Mouse (Mus musculus) liver, postnatal 0 days (tissue): ENCODE measurements around the gene Zc3h12c. TPM values are rescaled to one million over a fixed set of nuclear protein-coding genes. Genes with fewer than 3 reads are reported as not detected.

ENCODE experiments used
- ATAC-seq: fragments of 200-750 bp; cut with Nextera tagmentation; 2 replicates; pipeline ENCODE4 v1.8.0; 2017; ENCODE audit warnings: mild to moderate bottlenecking, moderate library complexity
- DNase-seq: peaks from one replicate; pipeline ENCODE4 v3.0.0-alpha.2; 2016
- H3K27ac ChIP-seq: fragments of 300-500 bp; sonication (generic); 2 replicates; pipeline ENCODE4 v1.5.1; 2014; ENCODE audit warnings: antibody characterized with exemption, moderate library complexity, mild to moderate bottlenecking, low read depth
- H3K27me3 ChIP-seq: fragments of 300-500 bp; sonication (generic); 2 replicates; pipeline ENCODE4 v1.6.1; 2014; ENCODE audit warnings: low read length, control low read depth, mixed read lengths; ENCODE audit not compliant: insufficient read depth
- H3K36me3 ChIP-seq: fragments of 300-500 bp; sonication (generic); replicated peaks from 2 replicates; pipeline ENCODE4 v1.6.1; 2014; ENCODE audit warnings: mild to moderate bottlenecking, control low read depth, low read length, moderate library complexity, mixed read lengths; ENCODE audit not compliant: insufficient read depth
- H3K4me1 ChIP-seq: fragments of 300-500 bp; sonication (generic); 2 replicates; pipeline ENCODE4 v1.6.1; 2014; ENCODE audit warnings: antibody characterized with exemption, mild to moderate bottlenecking, control low read depth; ENCODE audit not compliant: insufficient read depth
- H3K4me2 ChIP-seq: fragments of 300-500 bp; sonication (generic); 2 replicates; pipeline ENCODE4 v1.6.1; 2014; ENCODE audit warnings: low read depth, mild to moderate bottlenecking, low read length, moderate library complexity, mixed read lengths
- H3K4me3 ChIP-seq: fragments of 300-500 bp; sonication (generic); 2 replicates; pipeline ENCODE4 v1.5.1; 2014; ENCODE audit warnings: low read depth, low read length
- H3K9ac ChIP-seq: fragments of 300-500 bp; sonication (generic); replicated peaks from 2 replicates; pipeline ENCODE4 v1.6.1; 2014; ENCODE audit warnings: mild to moderate bottlenecking, moderate library complexity
- H3K9me3 ChIP-seq: fragments of 300-500 bp; sonication (generic); 2 replicates; pipeline ENCODE4 v1.6.1; 2016; ENCODE audit warnings: mild to moderate bottlenecking, control low read depth, low read length, mixed read lengths
- CTCF ChIP-seq: sonication (generic); IDR thresholded peaks from 2 replicates; pipeline ENCODE4 v1.5.1; 2016; ENCODE audit warnings: antibody characterized with exemption, low read depth
- EP300 ChIP-seq: IDR thresholded peaks from 2 replicates; pipeline ENCODE4 v1.6.1; 2016; ENCODE audit warnings: antibody characterized with exemption, low read depth, mild to moderate bottlenecking
- WGBS: fragments of 180-500 bp; shearing (Covaris S2); extraction: QIAGEN DNeasy Blood & Tissue Kit; methylation state at CpG from one replicate; pipeline ENCODE4 v1.1.7; 2014; ENCODE audit not compliant: insufficient replicate concordance; 5-methylcytosine and 5-hydroxymethylcytosine counted together
- polyA plus RNA-seq: library from polyadenylated mRNA; unstranded; fragments of >200 nt; fragmentation: Nextera tagmentation; extraction: Ambion mirVana; gene quantifications from 2 replicates; pipeline ENCODE4 v1.2.1, GENCODE M21; 2015

Gene Zc3h12c
- polyA plus RNA-seq, 1 experiment from 2014 or later: 0.72 TPM

DNA sequence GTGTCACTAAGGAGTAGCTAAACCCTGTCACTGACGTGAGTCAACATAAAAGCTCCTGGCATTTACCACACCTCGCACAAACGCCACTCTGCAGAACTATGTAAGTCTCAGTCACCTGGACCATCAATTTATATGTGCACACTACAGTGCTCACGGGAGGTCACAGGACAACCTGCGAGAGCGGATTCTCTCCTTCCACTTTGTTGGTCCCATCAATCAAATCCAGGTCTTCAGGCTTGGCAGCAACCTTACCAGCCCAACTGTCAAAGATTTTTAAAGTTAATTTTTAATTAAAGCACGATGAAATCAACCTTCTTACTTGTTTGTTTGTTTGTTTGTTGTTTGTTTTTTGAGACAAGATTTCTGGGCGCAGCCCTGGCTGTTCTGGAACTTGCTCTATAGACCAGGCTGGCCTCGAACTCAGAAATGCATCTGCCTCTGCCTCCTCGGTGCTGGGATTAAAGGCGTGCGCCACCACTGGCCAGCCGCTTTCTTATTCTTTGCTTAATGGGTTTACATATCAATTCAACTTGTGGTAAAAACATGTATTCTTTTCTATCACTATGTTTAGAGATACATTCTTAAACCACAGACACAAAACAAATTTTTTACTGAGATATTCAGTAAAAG, 3.2 kb downstream of the Zc3h12c start:
- no peaks in the 10 kb centered on the region; the same call in 1 of the 2 replicates for H3K36me3 ChIP-seq
- peak overlapping the region; percentile 33 for H3K4me2 ChIP-seq
- no peak for DNase-seq
- H3K27me3 ChIP-seq: peaks cover 9% of the 10 kb centered on the region; the same call in 1 of the 2 replicates
- H3K4me1 ChIP-seq: peaks cover 13% of the 10 kb centered on the region
- H3K9ac ChIP-seq: no peak overlapping the region
- no peaks in the 10 kb centered on the region for H3K9me3 ChIP-seq
- TF ChIP-seq CTCF (no peak), EP300 (no peak)
- H3K27ac ChIP-seq: no peak overlapping the region
- ATAC-seq: no peak
- 72% methylated on average over 13 of the region's 13 CpGs for WGBS
- no peak overlapping the region for H3K4me3 ChIP-seq

DNA sequence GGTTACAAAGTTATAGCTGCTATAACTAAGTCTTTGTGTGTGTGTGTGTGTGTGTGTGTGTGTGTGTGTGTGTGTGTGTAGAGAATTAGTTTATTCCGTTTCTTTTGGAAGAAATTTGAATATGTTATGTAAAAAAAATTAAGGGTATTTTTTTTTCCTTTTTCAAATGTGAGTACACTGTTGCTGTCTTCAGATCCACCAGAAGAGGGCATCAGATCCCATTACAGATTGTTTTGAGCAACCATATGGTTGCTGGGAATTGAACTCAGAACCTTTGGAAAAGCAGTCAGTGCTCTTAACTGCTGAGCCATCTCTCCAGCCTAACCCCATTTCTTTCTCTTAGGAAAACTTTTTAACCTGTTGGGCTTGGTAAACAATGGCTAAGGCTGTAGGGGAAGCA, 7.9 kb downstream of the Zc3h12c start:
- Histone ChIP-seq H3K4me1 (peaks cover 5% of the 10 kb centered on the region), H3K27me3 (no peaks in the 10 kb centered on the region), H3K9me3 (no peaks in the 10 kb centered on the region), H3K4me3 (no peak overlapping the region), H3K36me3 (no peaks in the 10 kb centered on the region; the same call in 1 of the 2 replicates), H3K4me2 (no peak overlapping the region), H3K27ac (no peak overlapping the region), H3K9ac (no peak overlapping the region)
- TF ChIP-seq CTCF (peak; percentile 30; the same call in 1 of the 2 replicates), EP300 (no peak)
- DNase-seq: no peak
- WGBS: 76% methylated on average over 1 of the region's 1 CpGs
- no peak for ATAC-seq

DNA sequence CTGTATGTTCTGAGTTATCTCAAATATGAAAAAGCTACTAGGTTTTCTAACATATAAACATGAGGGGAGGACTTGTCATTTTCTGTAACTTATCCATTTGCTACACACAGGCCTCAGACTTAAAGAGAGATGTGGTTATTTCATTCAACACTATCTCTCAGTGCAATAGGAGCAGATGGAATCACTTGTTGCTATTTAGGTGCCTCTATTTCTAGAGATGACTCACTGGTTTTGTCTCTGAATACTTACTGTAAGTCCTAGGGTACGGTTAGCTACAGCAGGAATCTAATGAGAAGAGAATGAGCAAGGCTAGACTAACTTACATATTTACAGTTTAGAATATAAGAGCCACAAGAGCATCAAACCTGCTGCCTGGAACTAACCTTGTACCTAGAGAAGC, 9.8 kb downstream of the Zc3h12c start:
- WGBS: 80% methylated on average over 1 of the region's 1 CpGs
- Histone ChIP-seq H3K9me3 (no peaks in the 10 kb centered on the region), H3K9ac (no peak overlapping the region), H3K4me1 (no peaks in the 10 kb centered on the region), H3K27ac (no peak overlapping the region), H3K4me3 (no peak overlapping the region), H3K4me2 (no peak overlapping the region), H3K36me3 (no peaks in the 10 kb centered on the region; the same call in 1 of the 2 replicates), H3K27me3 (no peaks in the 10 kb centered on the region)
- no peak for ATAC-seq
- no peak for TF ChIP-seq EP300
- TF ChIP-seq CTCF: no peak
- DNase-seq: no peak

DNA sequence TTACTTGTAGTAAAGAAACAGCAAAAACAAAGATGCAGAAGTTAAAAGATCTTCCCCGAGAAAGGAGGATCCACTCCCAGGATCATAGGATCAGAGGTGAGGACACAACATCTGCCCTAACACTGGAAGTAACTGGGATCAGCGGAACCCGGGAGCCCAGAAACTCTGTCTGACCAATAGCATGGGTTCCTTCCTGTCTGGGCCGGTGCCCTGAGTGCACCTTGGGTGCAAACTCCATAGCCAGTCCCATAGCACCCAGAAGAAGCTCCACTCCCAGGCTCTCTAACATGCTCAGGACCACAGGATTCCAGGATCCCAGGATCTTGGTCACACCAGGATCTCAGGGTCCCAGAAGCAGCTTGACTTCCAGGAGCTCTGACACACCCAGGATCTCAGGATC, 13.0 kb downstream of the Zc3h12c start:
- H3K4me2 ChIP-seq: no peak overlapping the region
- TF ChIP-seq CTCF (no peak), EP300 (no peak)
- no peaks in the 10 kb centered on the region for H3K36me3 ChIP-seq
- no peaks in the 10 kb centered on the region for H3K27me3 ChIP-seq
- no peak overlapping the region for H3K9ac ChIP-seq
- DNase-seq: no peak
- no peak overlapping the region for H3K4me3 ChIP-seq
- H3K4me1 ChIP-seq: no peaks in the 10 kb centered on the region
- H3K27ac ChIP-seq: no peak overlapping the region
- WGBS: 78% methylated on average over 4 of the region's 4 CpGs
- no peaks in the 10 kb centered on the region for H3K9me3 ChIP-seq
- ATAC-seq: no peak

DNA sequence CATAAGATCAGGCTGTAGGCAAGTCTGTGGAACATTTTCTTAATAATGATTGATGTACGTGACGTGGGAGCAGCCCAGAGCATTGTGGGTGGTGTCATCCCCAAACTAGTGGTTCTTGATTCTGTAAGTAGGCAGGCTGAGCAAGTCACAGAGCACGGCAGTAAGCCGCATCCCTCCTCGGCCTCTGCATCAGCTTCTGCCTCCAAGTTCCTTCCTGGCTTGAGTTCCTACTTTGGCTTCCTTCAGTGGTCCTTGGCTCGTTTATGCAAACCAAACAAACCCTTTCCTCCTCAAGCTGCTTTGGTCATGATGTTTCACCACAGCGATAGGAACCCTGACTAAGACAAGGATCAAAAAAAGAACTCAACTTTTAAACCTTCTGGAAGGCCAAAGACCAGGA, 14.1 kb downstream of the Zc3h12c start:
- Histone ChIP-seq H3K36me3 (no peaks in the 10 kb centered on the region), H3K4me3 (no peak overlapping the region), H3K27ac (no peak overlapping the region), H3K9ac (no peak overlapping the region), H3K9me3 (no peaks in the 10 kb centered on the region), H3K27me3 (no peaks in the 10 kb centered on the region), H3K4me2 (no peak overlapping the region), H3K4me1 (no peaks in the 10 kb centered on the region)
- DNase-seq (no peak), ATAC-seq (no peak)
- WGBS: 40% methylated on average over 7 of the region's 7 CpGs
- TF ChIP-seq CTCF (no peak), EP300 (no peak)

DNA sequence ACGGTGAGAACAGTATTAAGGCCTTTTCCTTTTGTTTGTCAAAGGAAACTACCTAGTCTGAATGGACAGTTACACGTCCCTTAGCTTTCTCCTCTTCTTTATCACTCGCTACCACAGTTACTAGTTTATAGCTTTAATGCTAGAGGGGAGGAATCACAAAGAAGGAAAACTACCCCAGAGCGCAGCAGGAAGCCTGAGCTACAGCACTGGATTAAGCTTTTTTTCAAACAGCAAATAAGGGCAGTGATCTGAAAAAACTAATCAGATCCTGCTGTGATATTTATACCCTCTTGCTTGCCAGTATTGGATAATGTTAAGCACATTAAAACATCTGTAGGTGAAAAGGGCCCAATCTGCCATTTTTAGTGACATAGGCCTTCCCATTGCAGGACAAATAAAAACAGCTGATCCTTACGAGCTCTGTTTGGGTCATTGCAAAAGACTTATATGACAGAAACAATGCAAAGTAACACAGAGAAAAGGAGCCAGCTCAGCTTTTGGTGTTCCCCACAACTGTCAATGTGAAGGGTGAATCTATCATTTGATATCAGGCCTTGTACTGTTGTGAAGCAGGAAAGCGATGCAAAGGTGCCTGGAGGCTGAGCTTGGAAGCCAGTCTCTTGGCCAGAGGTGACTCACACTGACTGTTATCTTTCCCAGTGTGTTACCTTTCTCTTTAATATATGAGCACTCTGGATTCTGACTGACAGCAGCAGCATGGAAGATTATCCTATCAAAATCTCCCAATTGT, 16.1 kb downstream of the Zc3h12c start:
- H3K4me2 ChIP-seq: no peak overlapping the region
- no peaks in the 10 kb centered on the region for H3K27me3 ChIP-seq
- no peaks in the 10 kb centered on the region for H3K9me3 ChIP-seq
- no peak for TF ChIP-seq CTCF
- TF ChIP-seq EP300: no peak
- DNase-seq (no peak), ATAC-seq (no peak)
- H3K36me3 ChIP-seq: no peaks in the 10 kb centered on the region
- no peak overlapping the region for H3K4me3 ChIP-seq
- H3K27ac ChIP-seq: no peak overlapping the region
- H3K9ac ChIP-seq: no peak overlapping the region
- WGBS: 82% methylated on average over 6 of the region's 6 CpGs
- H3K4me1 ChIP-seq: no peaks in the 10 kb centered on the region
